Mouse (Mus musculus) liver, embryonic 14.5 days (tissue): ENCODE data around the gene Hat1.

Experiments used
- CTCF ChIP-seq: IDR thresholded peaks from 2 replicates; pipeline ENCODE4 v1.5.1; 2016; ENCODE audit warnings: antibody characterized with exemption, low read depth, control low read depth
- EP300 ChIP-seq: IDR thresholded peaks from 2 replicates; pipeline ENCODE4 v1.6.1; 2016; ENCODE audit warnings: antibody characterized with exemption, low read depth

- TF ChIP-seq CTCF (no peak), EP300 (no peak)
These were observed 16.9 kb downstream of the Hat1 start for GRCm38 (mm10) chr2:71405613-71406012.
